Mouse (Mus musculus): ENCODE data around the gene Madcam1. TPM values are rescaled to one million over a fixed set of nuclear protein-coding genes. Genes with fewer than 3 reads are reported as not detected.

Madcam1 gene
- polyA plus RNA-seq, 1 experiment from 2014 or later = 1.1 TPM

DNA sequence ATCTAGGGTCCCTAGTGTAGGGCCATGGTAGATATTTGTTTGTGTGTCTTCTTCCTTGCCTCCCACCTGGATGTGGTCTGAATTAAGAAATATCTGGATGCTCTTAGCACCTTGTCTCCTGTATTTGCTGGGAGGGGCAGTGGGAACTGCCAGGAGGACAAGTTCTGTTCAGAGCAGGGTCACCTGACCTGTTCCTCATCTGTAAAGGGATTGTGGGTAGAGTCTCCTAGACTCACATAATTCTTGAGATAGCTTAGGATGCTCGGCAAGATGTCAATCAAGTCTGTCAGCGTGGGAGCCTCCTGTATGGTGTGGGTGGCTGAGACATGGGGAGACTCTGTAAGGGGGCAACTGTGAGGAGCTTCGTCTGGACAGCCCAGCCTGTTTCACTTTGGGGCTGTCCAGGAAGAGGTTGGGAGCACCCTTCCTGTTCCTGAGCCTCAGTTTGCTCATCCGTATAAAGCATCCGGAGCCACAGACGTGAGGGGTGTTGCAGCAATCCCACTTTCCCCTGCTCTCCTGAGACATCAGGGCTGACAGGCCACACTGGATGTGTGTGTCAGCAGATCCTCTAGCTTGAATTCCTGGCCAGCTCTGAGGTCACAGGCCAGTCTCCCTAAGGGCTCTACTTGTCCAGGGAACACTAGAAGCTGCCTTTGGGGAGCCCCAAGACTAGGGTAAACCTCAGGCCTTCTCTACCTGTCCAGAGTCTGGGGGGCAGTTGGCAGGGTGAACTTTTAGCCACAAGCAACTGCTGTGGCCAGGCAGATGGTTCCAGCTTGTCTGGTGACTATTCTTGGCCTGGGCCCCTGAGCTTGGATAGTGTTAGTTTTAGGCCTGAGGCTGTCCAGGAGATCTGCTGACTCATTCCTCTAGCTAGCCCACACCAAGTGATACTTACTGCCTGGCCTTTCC, 19.6 kb downstream of the Madcam1 start:
- Histone ChIP-seq H3K9ac (peak overlapping the region; percentile 91), H3K36me3 (peaks cover 47% of the 10 kb centered on the region)

DNA sequence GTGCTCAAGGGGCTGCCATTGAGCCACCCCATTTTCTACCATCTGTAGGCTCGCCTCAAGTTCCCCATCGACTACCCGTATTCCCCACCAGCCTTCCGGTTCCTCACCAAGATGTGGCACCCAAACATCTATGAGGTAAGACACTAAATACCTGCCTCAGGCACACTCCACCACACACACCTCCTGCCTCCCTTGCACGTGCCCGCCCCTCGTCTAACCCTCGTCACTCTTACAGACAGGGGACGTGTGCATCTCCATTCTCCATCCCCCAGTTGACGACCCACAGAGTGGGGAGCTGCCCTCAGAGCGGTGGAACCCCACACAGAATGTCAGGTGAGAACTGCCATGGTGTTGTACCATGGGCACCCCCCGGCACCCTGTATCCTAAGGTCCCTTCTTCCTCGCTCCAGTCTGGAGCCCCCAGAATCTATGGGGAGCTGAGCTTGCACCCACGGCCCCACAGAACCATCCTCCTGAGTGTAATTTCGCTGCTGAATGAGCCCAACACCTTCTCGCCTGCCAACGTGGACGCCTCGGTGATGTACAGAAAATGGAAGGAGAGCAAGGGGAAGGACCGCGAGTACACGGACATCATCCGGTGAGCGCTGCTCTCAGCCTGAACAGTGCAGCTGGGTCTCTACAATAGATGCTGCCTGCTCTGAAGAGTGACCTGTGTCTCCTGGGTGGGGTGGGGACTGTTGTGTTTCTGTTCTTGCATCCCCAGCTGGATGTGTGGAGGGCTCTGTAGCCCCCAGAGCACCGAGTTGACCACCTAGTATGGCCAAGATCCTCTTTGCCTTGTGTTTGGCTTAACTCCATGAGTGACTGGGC, 20.6 kb downstream of the Madcam1 start:
- 93% methylated on average over 25 of the region's 25 CpGs for WGBS
- Histone ChIP-seq H3K36me3 (peaks cover 51% of the 10 kb centered on the region), H3K27ac (replicated peaks) (no peak overlapping the region), H3K4me3 (no peak overlapping the region), H3K9ac (no peak overlapping the region), H3K4me2 (no peak overlapping the region), H3K9me3 (no peaks in the 10 kb centered on the region), H3K4me1 (replicated peaks) (peaks cover 25% of the 10 kb centered on the region), H3K27me3 (no peaks in the 10 kb centered on the region)
- no peak for ATAC-seq (ENCODE audit: low read depth)

More for the DNA sequence above, 19.6 kb downstream of the Madcam1 start:
- Histone ChIP-seq H3K4me1 (replicated peaks) (peaks cover 25% of the 10 kb centered on the region), H3K9me3 (no peaks in the 10 kb centered on the region), H3K4me3 (peak overlapping the region; percentile 85), H3K27ac (replicated peaks) (no peak overlapping the region), H3K4me2 (peak overlapping the region; percentile 98), H3K27me3 (no peaks in the 10 kb centered on the region)
- no peak for ATAC-seq (ENCODE audit: low read depth)
- WGBS = 90% methylated on average over 6 of the region's 6 CpGs

DNA sequence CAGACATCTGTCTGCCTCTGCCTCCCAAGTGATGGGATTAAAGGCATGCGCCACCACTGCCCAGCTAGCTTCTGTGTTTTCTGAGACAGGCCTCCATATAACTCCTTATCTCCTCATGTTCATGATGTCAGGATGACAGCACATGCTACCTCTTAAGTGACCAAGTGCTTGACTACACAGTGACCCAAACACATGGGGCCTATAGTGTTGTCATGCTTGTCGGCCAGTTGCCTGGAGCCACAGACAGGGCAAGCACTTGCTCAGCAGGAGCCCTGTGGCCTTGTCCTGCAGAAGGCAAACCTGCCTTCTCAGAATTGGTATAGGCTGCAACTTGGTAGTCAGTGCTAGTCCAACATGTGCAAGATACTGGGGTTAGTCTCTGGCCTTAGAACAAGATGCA, 21.9 kb downstream of the Madcam1 start:
- no peak overlapping the region for H3K4me3 ChIP-seq
- H3K9ac ChIP-seq = no peak overlapping the region
- H3K27me3 ChIP-seq = no peaks in the 10 kb centered on the region
- WGBS = 95% methylated on average over 2 of the region's 2 CpGs
- peaks cover 21% of the 10 kb centered on the region for H3K4me1 ChIP-seq (replicated peaks)
- H3K27ac ChIP-seq (replicated peaks) = no peak overlapping the region
- ATAC-seq (ENCODE audit: low read depth) = no peak
- H3K9me3 ChIP-seq = no peaks in the 10 kb centered on the region
- no peak overlapping the region for H3K4me2 ChIP-seq
- peaks cover 51% of the 10 kb centered on the region for H3K36me3 ChIP-seq

DNA sequence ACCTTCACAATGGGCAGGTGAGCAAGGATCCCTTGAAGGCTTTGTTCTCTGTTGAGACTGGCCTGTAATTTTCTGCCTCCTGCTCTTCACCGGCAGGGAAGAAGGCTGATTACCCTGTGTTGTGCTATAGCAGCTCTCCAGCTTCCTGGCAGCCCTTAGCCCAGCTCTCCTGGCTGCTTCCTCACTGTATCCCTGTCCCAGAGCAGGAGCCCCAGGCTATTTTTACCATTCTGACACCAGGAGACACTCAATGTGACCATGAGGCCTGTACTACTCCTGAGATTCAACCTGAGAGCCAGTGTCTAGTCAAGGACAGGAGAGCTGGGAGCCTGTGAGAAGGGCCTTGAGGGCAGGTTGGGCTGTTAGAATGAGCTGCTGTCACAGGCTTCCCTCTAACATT, 22.3 kb downstream of the Madcam1 start:
- no peaks in the 10 kb centered on the region for H3K27me3 ChIP-seq
- H3K9me3 ChIP-seq = no peaks in the 10 kb centered on the region
- 94% methylated on average over 1 of the region's 1 CpGs for WGBS
- no peak for ATAC-seq (ENCODE audit: low read depth)
- H3K9ac ChIP-seq = no peak overlapping the region
- no peak overlapping the region for H3K27ac ChIP-seq (replicated peaks)
- H3K4me2 ChIP-seq = no peak overlapping the region
- no peak overlapping the region for H3K4me3 ChIP-seq
- peaks cover 19% of the 10 kb centered on the region for H3K4me1 ChIP-seq (replicated peaks)
- H3K36me3 ChIP-seq = peaks cover 51% of the 10 kb centered on the region

DNA sequence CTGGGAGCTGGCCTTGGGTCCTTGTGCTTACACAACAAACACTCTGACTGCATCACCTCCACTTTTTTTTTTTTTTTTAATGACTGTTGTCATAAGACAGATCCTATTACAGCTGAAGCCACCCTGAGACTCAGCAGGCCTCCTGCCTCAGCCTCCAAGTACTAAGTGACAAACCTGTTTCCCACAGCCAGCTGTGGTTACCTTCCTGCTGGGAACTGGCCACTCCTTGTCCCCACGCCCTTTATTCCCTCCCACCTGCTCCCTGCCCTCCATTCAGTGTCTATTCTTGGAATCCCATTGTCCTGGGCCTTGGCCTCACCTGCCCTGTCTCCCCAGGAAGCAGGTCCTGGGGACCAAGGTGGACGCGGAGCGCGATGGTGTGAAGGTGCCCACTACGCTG, 23.2 kb downstream of the Madcam1 start:
- H3K27ac ChIP-seq (replicated peaks) = no peak overlapping the region
- no peaks in the 10 kb centered on the region for H3K9me3 ChIP-seq
- 97% methylated on average over 6 of the region's 6 CpGs for WGBS
- H3K36me3 ChIP-seq = peaks cover 51% of the 10 kb centered on the region
- no peak overlapping the region for H3K4me2 ChIP-seq
- no peak overlapping the region for H3K9ac ChIP-seq
- H3K4me3 ChIP-seq = no peak overlapping the region
- no peaks in the 10 kb centered on the region for H3K27me3 ChIP-seq
- no peak for ATAC-seq (ENCODE audit: low read depth)
- H3K4me1 ChIP-seq (replicated peaks) = peaks cover 19% of the 10 kb centered on the region

DNA sequence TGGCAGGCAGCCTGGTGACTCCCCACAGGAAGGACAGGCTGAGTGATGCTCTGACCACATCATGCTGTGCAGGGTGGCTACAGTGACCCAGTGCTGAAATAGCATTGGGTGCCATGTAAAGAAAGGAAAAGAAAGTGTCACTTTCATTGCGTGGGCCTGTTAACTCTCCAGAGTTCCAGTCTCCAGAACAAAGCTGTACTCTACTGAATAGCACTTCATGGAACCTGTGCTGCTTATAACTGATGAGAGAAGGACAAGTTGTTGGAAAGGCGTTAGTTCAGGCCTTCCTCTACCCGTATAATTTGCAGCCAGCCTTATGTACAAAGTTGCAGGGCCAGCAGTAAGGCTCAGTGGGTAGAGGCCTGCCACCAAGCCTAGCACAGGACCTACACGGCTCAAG, 24.4 kb downstream of the Madcam1 start, which contains the start of gene Gzmm:
Gene Gzmm, plus strand, starts transcription at position 301 of the 400 bp plus-strand sequence.
- peaks cover 51% of the 10 kb centered on the region for H3K36me3 ChIP-seq
- 73% methylated on average over 4 of the region's 4 CpGs for WGBS
- H3K4me2 ChIP-seq = no peak within 1 kb of the TSS
- ATAC-seq (ENCODE audit: low read depth) = no peak
- no peak within 1 kb of the TSS for H3K4me3 ChIP-seq
- H3K27ac ChIP-seq (replicated peaks) = no peak within 1 kb of the TSS
- H3K4me1 ChIP-seq (replicated peaks) = peaks cover 7% of the 10 kb centered on the region
- no peak within 1 kb of the TSS for H3K9ac ChIP-seq
- H3K27me3 ChIP-seq = no peaks in the 10 kb centered on the region
- H3K9me3 ChIP-seq = no peaks in the 10 kb centered on the region

DNA sequence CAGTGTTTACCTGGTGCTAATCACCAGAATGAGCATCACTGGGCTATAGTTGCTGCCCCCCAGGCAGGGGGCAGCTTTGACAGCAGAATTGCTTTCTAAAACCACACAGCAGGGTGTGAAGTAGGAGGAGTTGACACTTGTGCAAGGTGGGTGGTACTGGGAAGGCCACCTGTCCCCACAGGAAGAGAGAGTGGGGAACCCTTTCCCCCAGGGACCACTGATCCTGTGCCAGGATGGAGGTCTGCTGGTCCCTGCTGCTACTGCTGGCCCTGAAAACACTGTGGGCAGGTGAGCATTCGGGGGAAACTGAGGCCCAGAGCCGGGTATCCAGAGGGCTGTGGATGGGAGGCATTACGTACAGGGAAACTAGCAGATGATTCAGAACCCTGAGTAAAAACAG, 24.8 kb downstream of the Madcam1 start:
- no peak overlapping the region for H3K27ac ChIP-seq (replicated peaks)
- H3K36me3 ChIP-seq = peaks cover 51% of the 10 kb centered on the region
- H3K27me3 ChIP-seq = no peaks in the 10 kb centered on the region
- WGBS = 92% methylated on average over 3 of the region's 3 CpGs
- no peak for ATAC-seq (ENCODE audit: low read depth)
- H3K4me1 ChIP-seq (replicated peaks) = peaks cover 2% of the 10 kb centered on the region
- H3K4me2 ChIP-seq = no peak overlapping the region
- no peak overlapping the region for H3K4me3 ChIP-seq
- no peaks in the 10 kb centered on the region for H3K9me3 ChIP-seq
- H3K9ac ChIP-seq = no peak overlapping the region

DNA sequence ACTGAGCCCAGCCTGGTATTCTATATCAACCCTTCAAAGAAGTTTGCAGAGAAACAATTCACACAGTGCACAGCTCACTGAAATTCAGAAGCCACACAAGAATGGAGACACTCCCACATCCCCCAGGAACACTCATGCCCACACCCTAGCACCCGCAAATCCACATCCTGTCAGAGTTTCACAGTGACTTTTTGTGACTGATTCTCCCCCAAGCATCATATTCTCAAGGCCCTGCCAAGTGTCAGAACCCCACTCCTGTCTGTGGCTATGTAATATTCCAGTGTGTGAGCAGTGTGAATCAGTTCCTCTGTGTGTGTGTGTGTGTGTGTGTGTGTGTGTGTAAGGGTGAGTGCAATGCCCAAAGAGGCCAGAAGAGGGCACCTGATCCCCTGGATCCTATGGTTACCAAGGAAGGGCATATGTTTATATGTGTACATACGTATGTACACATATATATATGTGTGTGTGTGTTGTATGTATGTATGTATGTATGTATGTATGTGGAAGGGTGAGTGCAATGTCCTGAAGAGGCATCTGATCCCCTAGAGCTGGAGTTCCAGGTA, 27.7 kb downstream of the Madcam1 start:
- no peak overlapping the region for H3K27ac ChIP-seq (replicated peaks)
- H3K9ac ChIP-seq = no peak overlapping the region
- peaks cover 23% of the 10 kb centered on the region for H3K36me3 ChIP-seq
- no peaks in the 10 kb centered on the region for H3K27me3 ChIP-seq
- no peaks in the 10 kb centered on the region for H3K9me3 ChIP-seq
- 94% methylated on average over 2 of the region's 2 CpGs for WGBS
- no peak for ATAC-seq (ENCODE audit: low read depth)
- H3K4me1 ChIP-seq (replicated peaks) = no peaks in the 10 kb centered on the region
- no peak overlapping the region for H3K4me3 ChIP-seq
- no peak overlapping the region for H3K4me2 ChIP-seq

DNA sequence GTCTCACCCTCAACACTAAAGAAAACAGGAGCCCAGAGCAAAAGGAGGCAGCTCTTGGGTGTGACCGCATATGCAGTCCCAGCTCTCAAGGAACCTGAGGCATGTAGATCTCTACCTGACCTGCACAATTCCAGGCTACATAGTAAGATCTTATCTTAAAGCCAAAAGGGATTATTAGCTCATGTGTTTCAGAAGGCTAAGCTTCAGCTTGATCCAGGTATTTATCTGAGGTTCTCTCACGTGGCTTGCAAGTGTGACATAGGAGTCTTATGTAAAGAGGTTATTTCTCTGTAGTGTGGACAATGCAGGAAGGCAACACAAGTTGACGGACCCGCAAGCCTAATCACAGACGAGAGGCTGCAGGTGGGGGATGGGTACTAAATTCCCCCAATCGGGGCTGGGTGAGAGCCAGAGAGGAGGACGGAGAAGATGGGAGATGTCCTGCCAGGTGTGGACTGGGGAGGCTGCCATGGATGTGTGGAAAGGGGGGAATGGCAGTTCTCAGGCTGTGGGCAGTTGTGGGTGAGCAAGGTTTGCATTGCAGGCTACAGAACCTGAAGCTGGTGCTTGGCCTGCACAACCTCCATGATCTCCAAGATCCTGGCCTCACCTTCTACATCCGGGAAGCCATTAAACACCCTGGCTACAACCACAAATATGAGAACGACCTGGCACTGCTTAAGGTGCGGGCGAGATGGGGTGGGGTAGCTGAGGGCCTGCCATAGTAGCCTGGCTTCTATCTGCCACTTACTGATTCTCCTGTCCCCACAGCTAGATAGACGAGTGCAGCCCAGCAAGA, 29.4 kb downstream of the Madcam1 start:
- Histone ChIP-seq H3K36me3 (peaks cover 6% of the 10 kb centered on the region), H3K4me2 (no peak overlapping the region), H3K4me3 (no peak overlapping the region), H3K27ac (replicated peaks) (no peak overlapping the region), H3K27me3 (no peaks in the 10 kb centered on the region), H3K9ac (no peak overlapping the region), H3K9me3 (no peaks in the 10 kb centered on the region), H3K4me1 (replicated peaks) (no peaks in the 10 kb centered on the region)
- WGBS = 80% methylated on average over 12 of the region's 12 CpGs
- no peak for ATAC-seq (ENCODE audit: low read depth)

DNA sequence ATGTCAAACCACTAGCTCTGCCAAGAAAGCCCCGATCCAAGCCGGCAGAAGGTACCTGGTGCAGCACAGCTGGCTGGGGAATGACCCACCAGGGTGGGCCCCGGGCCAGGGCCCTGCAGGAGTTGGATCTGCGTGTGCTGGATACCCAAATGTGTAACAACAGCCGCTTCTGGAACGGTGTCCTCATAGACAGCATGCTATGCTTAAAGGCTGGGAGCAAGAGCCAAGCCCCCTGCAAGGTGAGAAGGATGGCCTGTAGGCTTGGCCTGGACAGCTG, 30.0 kb downstream of the Madcam1 start:
- WGBS = 82% methylated on average over 6 of the region's 6 CpGs
- Histone ChIP-seq H3K4me3 (no peak overlapping the region), H3K9me3 (no peaks in the 10 kb centered on the region), H3K4me2 (no peak overlapping the region), H3K27ac (replicated peaks) (no peak overlapping the region), H3K4me1 (replicated peaks) (no peaks in the 10 kb centered on the region), H3K36me3 (peaks cover under 1% of the 10 kb centered on the region), H3K27me3 (no peaks in the 10 kb centered on the region), H3K9ac (no peak overlapping the region)
- no peak for ATAC-seq (ENCODE audit: low read depth)

DNA sequence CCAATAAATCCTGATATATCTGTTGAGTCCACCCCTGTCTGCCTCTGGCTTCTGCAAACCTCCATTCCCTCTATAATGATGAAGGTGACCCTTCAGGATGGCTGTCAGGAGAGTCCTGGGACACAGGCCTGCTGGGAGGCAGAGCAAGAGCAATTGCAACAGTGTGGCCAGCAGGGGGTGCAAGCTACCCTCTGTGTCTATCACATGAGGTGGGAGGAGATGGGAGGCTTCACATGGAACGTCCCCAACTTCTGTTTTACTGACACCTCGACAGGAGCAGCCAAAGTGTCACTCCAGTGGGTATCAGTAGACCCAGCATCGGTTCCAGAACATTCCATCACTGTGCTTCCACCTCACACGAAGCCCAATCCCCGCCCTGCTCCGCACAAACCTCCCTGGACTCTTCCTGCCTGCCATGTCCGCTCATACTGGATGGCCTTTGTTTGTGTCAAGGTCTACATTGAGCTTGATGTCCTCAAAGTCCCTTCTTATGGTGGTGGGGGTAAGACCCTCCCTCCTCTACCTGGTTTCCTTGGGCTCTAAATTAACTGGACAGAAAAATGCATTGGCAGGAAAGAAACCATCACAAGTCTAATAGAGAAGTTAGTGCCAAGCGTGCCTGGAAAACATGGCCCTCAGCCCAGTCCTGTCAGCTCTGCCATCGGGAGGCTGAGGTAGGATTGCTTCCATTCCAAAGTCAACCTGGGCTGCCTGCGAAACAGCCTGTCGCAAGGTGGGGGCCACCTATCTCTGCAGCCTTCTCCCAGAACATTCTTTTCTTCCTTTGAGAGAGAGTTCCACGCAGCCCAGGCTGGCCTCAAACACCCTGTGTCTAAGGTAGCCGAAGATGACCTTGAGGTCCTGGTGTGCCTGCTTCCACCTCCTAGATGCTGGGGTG, 31.1 kb downstream of the Madcam1 start:
- H3K9me3 ChIP-seq = no peaks in the 10 kb centered on the region
- no peak overlapping the region for H3K4me2 ChIP-seq
- no peaks in the 10 kb centered on the region for H3K36me3 ChIP-seq
- no peaks in the 10 kb centered on the region for H3K4me1 ChIP-seq (replicated peaks)
- 0 out of 2 replicates have a peak, but pooled peaks have one; percentile 19 for ATAC-seq (ENCODE audit: low read depth)
- H3K27me3 ChIP-seq = no peaks in the 10 kb centered on the region
- 0 out of 2 replicates have a peak overlapping the region, but pooled peaks have one; percentile 3 for H3K9ac ChIP-seq
- H3K4me3 ChIP-seq = no peak overlapping the region
- H3K27ac ChIP-seq (replicated peaks) = no peak overlapping the region
- WGBS = 65% methylated on average over 13 of the region's 13 CpGs

Measured in neural tube, embryonic 13.5 days (tissue).